Mouse (Mus musculus) forebrain, postnatal 0 days (tissue): ENCODE measurements around the gene Serf1. TPM values are rescaled to one million over a fixed set of nuclear protein-coding genes. Genes with fewer than 3 reads are reported as not detected.
"Not testable (repeated sequence)": the region's sequence is repeated elsewhere in the genome, so short reads cannot be mapped to it uniquely, and the experiment has no call there.

Experiments
- ATAC-seq: fragments of 200-750 bp; cut with Nextera tagmentation; 2 replicates; pipeline ENCODE4 v1.8.0; 2017; ENCODE audit warnings: mild to moderate bottlenecking, moderate library complexity
- DNase-seq: peaks from one replicate; pipeline ENCODE4 v3.0.0-alpha.2; 2015
- H3K27ac ChIP-seq: fragments of 300-500 bp; sonication (generic); 2 replicates; pipeline ENCODE4 v1.5.1; 2014; ENCODE audit warnings: low read depth, mild to moderate bottlenecking, antibody characterized with exemption, low read length, moderate library complexity, mixed read lengths
- H3K27me3 ChIP-seq: fragments of 300-500 bp; sonication (generic); 2 replicates; pipeline ENCODE4 v1.6.1; 2014; ENCODE audit warnings: mild to moderate bottlenecking, low read length, mixed read lengths; ENCODE audit not compliant: insufficient read depth
- H3K36me3 ChIP-seq: fragments of 300-500 bp; sonication (generic); 2 replicates; pipeline ENCODE4 v1.6.1; 2014; ENCODE audit warnings: mild to moderate bottlenecking, moderate library complexity; ENCODE audit not compliant: insufficient read depth
- H3K4me1 ChIP-seq: fragments of 300-500 bp; sonication (generic); 2 replicates; pipeline ENCODE4 v1.6.1; 2014; ENCODE audit warnings: antibody characterized with exemption; ENCODE audit not compliant: insufficient read depth
- H3K4me2 ChIP-seq: fragments of 300-500 bp; sonication (generic); 2 replicates; pipeline ENCODE4 v1.6.1; 2014; ENCODE audit warnings: low read depth, mild to moderate bottlenecking, moderate library complexity
- H3K4me3 ChIP-seq: fragments of 300-500 bp; sonication (generic); 2 replicates; pipeline ENCODE4 v1.5.1; 2014; ENCODE audit warnings: low read depth, low read length, mixed read lengths
- H3K9ac ChIP-seq: fragments of 300-500 bp; sonication (generic); 2 replicates; pipeline ENCODE4 v1.6.1; 2014; ENCODE audit warnings: mild to moderate bottlenecking
- H3K9me3 ChIP-seq: fragments of 300-500 bp; sonication (generic); 2 replicates; pipeline ENCODE4 v1.6.1; 2016; ENCODE audit warnings: low read length
- CTCF ChIP-seq: sonication (generic); IDR thresholded peaks from 2 replicates; pipeline ENCODE4 v1.5.1; 2016; ENCODE audit warnings: antibody characterized with exemption, control low read depth, low read depth
- WGBS: fragments of 180-500 bp; shearing (Covaris S2); extraction: QIAGEN DNeasy Blood & Tissue Kit; methylation state at CpG from one replicate; pipeline ENCODE4 v1.1.7; 2014; 5-methylcytosine and 5-hydroxymethylcytosine counted together
- polyA plus RNA-seq: library from polyadenylated mRNA; unstranded; fragments of >200 nt; fragmentation: Nextera tagmentation; extraction: Ambion mirVana; gene quantifications from 2 replicates; pipeline ENCODE4 v1.2.1, GENCODE M21; 2015
- total RNA-seq: library from RNA; depleted of rRNA; stranded (reverse); fragments of >200 nt; gene quantifications from 2 replicates; pipeline ENCODE4 v1.2.3, GENCODE M21; 2014; rRNA removed

The Serf1 gene
- total and polyA plus RNA-seq, 2 experiments from 2014 or later, result 157 to 388 TPM

DNA sequence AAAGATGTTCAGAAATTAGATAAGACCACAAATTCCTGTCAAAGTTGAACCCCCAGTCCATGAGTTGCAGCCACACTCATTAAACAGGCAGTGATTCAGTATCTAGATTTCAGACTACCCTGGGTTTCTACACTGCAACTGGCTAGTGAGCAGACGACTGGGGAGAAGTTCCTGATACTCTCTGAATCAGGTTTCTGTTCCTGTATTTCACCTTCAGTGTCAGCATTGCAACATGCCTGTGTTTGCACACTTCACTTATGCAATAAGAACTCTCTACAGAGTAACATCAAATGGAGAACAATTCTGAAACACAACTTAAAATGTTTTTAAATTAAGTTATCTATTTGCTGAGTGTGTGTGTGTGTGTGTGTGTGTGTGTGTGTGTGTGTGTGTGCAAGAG, 44.8 kb downstream of the Serf1 start:
- H3K4me3 ChIP-seq, result no peak overlapping the region
- ATAC-seq (no peak), DNase-seq (no peak)
- H3K9ac ChIP-seq, result no peak overlapping the region
- no peak for TF ChIP-seq CTCF
- H3K27me3 ChIP-seq, result no peaks in the 10 kb centered on the region
- H3K36me3 ChIP-seq, result no peaks in the 10 kb centered on the region
- H3K4me1 ChIP-seq, result no peaks in the 10 kb centered on the region
- no peak overlapping the region for H3K4me2 ChIP-seq
- H3K27ac ChIP-seq, result no peak overlapping the region
- WGBS, result 82% methylated on average over 1 of the region's 1 CpGs
- H3K9me3 ChIP-seq, result no peaks in the 10 kb centered on the region

DNA sequence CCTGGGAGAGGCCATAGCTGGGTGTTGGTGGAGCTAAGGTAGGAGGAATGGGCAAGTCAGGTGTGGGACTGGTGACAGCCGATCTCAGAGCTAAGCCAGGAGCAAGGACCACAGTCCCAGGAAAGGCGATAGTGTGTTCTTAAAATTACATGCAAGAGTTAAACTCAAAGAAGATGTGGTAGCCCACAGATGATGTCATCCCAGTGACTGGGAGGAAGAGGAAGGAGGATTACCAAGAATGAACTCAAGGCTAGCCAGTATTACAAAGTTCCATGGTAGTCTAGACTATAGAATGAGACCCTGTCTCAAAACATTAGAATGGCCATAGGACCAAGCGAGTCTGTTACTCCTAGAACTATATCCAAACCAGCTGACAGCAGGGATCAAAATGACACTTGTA, 48.8 kb downstream of the Serf1 start:
- no peaks in the 10 kb centered on the region for H3K4me1 ChIP-seq
- DNase-seq, result no peak
- ATAC-seq, result no peak
- H3K4me2 ChIP-seq, result no peak overlapping the region
- TF ChIP-seq CTCF, result no peak
- H3K4me3 ChIP-seq, result no peak overlapping the region
- no peaks in the 10 kb centered on the region for H3K36me3 ChIP-seq
- no peaks in the 10 kb centered on the region for H3K27me3 ChIP-seq
- H3K9ac ChIP-seq, result no peak overlapping the region
- WGBS, result 92% methylated on average over 3 of the region's 3 CpGs
- H3K9me3 ChIP-seq, result no peaks in the 10 kb centered on the region
- no peak overlapping the region for H3K27ac ChIP-seq

- ATAC-seq, result not testable (repeated sequence)
These were observed 53.5 kb downstream of the Serf1 start for GRCm38 (mm10) chr13:100161171-100161870.

DNA sequence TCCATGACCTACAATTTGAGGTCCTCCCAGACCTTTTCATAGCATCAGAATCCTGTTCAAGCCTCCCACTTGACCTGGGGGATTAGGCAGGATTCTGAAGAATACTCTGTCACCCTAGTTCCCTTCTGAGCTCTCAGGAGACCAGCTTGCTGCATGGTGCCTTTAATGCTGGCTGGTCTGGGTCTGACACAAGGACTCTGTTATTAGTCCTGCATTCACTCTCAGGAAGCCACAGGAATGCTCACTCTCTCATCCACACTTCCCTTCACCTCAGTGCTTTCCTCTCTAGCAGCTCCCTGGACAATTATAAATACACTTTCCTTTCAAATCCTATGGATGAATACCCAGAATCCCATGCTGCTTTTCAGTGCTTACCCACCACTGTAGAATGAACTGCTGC, 54.7 kb downstream of the Serf1 start:
- H3K4me2 ChIP-seq, H3K4me3 ChIP-seq, ATAC-seq, H3K4me1 ChIP-seq, H3K27me3 ChIP-seq, H3K27ac ChIP-seq, H3K36me3 ChIP-seq, H3K9ac ChIP-seq, H3K9me3 ChIP-seq, DNase-seq: not testable (repeated sequence)

More at GRCm38 (mm10) chr13:100161171-100161870, 53.5 kb downstream of the Serf1 start:
- not testable (repeated sequence) for DNase-seq, H3K4me2 ChIP-seq, H3K36me3 ChIP-seq, H3K9ac ChIP-seq, H3K27me3 ChIP-seq, H3K4me1 ChIP-seq, H3K9me3 ChIP-seq, H3K4me3 ChIP-seq, H3K27ac ChIP-seq
- WGBS, result 88% methylated on average over 11 of the region's 11 CpGs

Other genes starting within 250 kb of the Serf1 start
- gene Cartpt, start 206.9 kb upstream of the Serf1 start, total RNA-seq, result 3.0 and 3.2 TPM in 2 replicates
- 4.4 and 8.0 TPM in 2 replicates for gene Cartpt, start 206.9 kb upstream of the Serf1 start, polyA plus RNA-seq
- gene Mccc2, start 92.4 kb upstream of the Serf1 start, total RNA-seq, result 22.8 and 28.0 TPM in 2 replicates
- gene Mccc2, start 92.4 kb upstream of the Serf1 start, polyA plus RNA-seq, result 32.2 and 34.2 TPM in 2 replicates
- gene Bdp1, start 3.9 kb upstream of the Serf1 start, total RNA-seq, result 23.9 and 32.1 TPM in 2 replicates
- 10.6 and 19.1 TPM in 2 replicates for gene Bdp1, start 3.9 kb upstream of the Serf1 start, polyA plus RNA-seq
- 31.4 and 38.9 TPM in 2 replicates for gene Smn1, start 16.8 kb downstream of the Serf1 start, total RNA-seq
- gene Smn1, start 16.8 kb downstream of the Serf1 start, polyA plus RNA-seq, result 51.8 and 57.1 TPM in 2 replicates
- gene Naip2, start 94.1 kb downstream of the Serf1 start, total RNA-seq, result 0.46 and 0.76 TPM in 2 replicates
- gene Naip2, start 94.1 kb downstream of the Serf1 start, polyA plus RNA-seq, result 0.08 and 0.17 TPM in 2 replicates
- 0.33 and 0.38 TPM in 2 replicates for gene Naip5, start 138.3 kb downstream of the Serf1 start, total RNA-seq
- 0.11 and 0.18 TPM in 2 replicates for gene Naip5, start 138.3 kb downstream of the Serf1 start, polyA plus RNA-seq
- 0.10 and 0.23 TPM in 2 replicates for gene Naip6, start 209.7 kb downstream of the Serf1 start, total RNA-seq
- 0.02 TPM in 1 of 2 replicates, not detected in the other for gene Naip6, start 209.7 kb downstream of the Serf1 start, polyA plus RNA-seq